In genomic region chr15:79807050-79807449, GRCm38 (mm10) we compare ENCODE assay signal across 20 mouse cellular contexts. TPM values are rescaled to one million over a fixed set of nuclear protein-coding genes. Genes with fewer than 3 reads are reported as not detected.
A peak's percentile ranks its signal among the peaks of the same experiment; 100 is the strongest.
DNase-seq lines count a peak whose midpoint lies in the region; ATAC-seq and TF ChIP-seq lines count a peak whose summit lies in the region.
"Had no signal": no experiment of that assay in that cellular context is flagged by ENCODE, and none has a peak within 500 bp of the region (broad histone marks: within the 10 kb centered on the region; RNA-seq: fewer than 3 reads in every experiment).

No protein-coding gene starts in this region.

- peaks cover 18% of the 10 kb centered on the region for H3K9me3 ChIP-seq in CH12.LX (replicated peaks; ENCODE audit: low read length)
- H3K9me3 ChIP-seq in liver, embryonic 12.5 days (replicated peaks), result no peaks in the 10 kb centered on the region
- H3K9me3 ChIP-seq: forebrain, embryonic 13.5 days; forebrain, embryonic 15.5 days had no signal

- no peak overlapping the region for H3K9ac ChIP-seq in CH12.LX (ENCODE audit: insufficient read depth, low read depth)
- no peak overlapping the region for H3K9ac ChIP-seq in liver, embryonic 12.5 days
- H3K9ac ChIP-seq: forebrain, embryonic 13.5 days; forebrain, embryonic 15.5 days; forebrain, postnatal 0 days had no signal

- TF ChIP-seq EP300 in CH12.LX (IDR thresholded peaks at IDR 0.05; ENCODE audit: low read length), result no peak

- dilution Hi-C loops in CH12.LX (cut with MboI; ENCODE audit: extremely low pct_ligation_motif_present, extremely low pct_unique_long_range_greater_than_20kb, low sequenced_read_pairs), result no loop called here

- TF ChIP-seq POLR2A in cerebellum, adult 2 months (IDR thresholded peaks at IDR 0.05; ENCODE audit: borderline replicate concordance, insufficient read depth, low read length), result no peak
- TF ChIP-seq POLR2A in CH12.LX (IDR thresholded peaks at IDR 0.05; ENCODE audit: low read depth, low read length), result no peak

- peak; percentile 54 for DNase-seq in cerebellum, adult 9-11 months
- no peak for DNase-seq in cerebellum, adult 2 months
- DNase-seq in cerebellum, postnatal 25 days, result peak; percentile 55 to 71
- no peak for DNase-seq in cerebellum, postnatal 36 days
- no peak for DNase-seq in CH12.LX (ENCODE audit: extremely low read depth)
- DNase-seq: adrenal gland, adult 8-10 months; adrenal gland, postnatal 14 days; adrenal gland, postnatal 36 days; cerebellum, adult 11 months; cerebellum, adult 9-10 months; forebrain, postnatal 0 days had no signal

- H3K27me3 ChIP-seq in cerebellum, adult 2 months (ENCODE audit: control insufficient read depth, insufficient read depth, low read length), result no peaks in the 10 kb centered on the region
- H3K27me3 ChIP-seq in CH12.LX (replicated peaks), result peaks cover 74% of the 10 kb centered on the region
- H3K27me3 ChIP-seq in liver, embryonic 12.5 days (replicated peaks), result peaks cover 99% of the 10 kb centered on the region

- peaks cover 41% of the 10 kb centered on the region for H3K4me1 ChIP-seq in cerebellum, adult 2 months (ENCODE audit: control insufficient read depth, insufficient read depth, low read length)
- H3K4me1 ChIP-seq in CH12.LX (ENCODE audit: control insufficient read depth in 1 of 2, insufficient read depth in 2 of 2), result peaks cover 0 to 13% of the 10 kb centered on the region in 2 experiments; a peak in 3 of 4 replicates
- H3K4me1 ChIP-seq in liver, embryonic 12.5 days, result peaks cover 15% of the 10 kb centered on the region; the same call in 1 of the 2 replicates

- 0 out of 2 replicates have a peak overlapping the region, but pooled peaks have one; percentile 69 for H3K4me2 ChIP-seq in CH12.LX (ENCODE audit: insufficient read depth, low read depth, poor library complexity, severe bottlenecking)
- no peak overlapping the region for H3K4me2 ChIP-seq in liver, embryonic 12.5 days
- H3K4me2 ChIP-seq: forebrain, embryonic 13.5 days; forebrain, embryonic 15.5 days had no signal

- no peak for TF ChIP-seq RAD21 in CH12.LX (IDR thresholded peaks at IDR 0.05; ENCODE audit: low read depth, low read length)

- no peak for ATAC-seq in liver, embryonic 12.5 days
- ATAC-seq: activated CD4-positive, CD25-positive, alpha-beta regulatory T cell, adult 4 months; forebrain, embryonic 13.5 days; forebrain, embryonic 15.5 days; forebrain, postnatal 0 days; Patski had no signal

- H3K79me2 ChIP-seq in CH12.LX (replicated peaks; ENCODE audit: control insufficient read depth, extremely low read depth, insufficient read depth, poor library complexity, severe bottlenecking), result no peaks in the 10 kb centered on the region

- in situ Hi-C loops in CH12.LX (cut with MboI; ENCODE audit: low pct_ligation_motif_present, low pct_unique_long_range_greater_than_20kb, low sequenced_read_pairs), result no loop called here

- no peaks in the 10 kb centered on the region for H3K36me3 ChIP-seq in CH12.LX (replicated peaks in 1 of 2; ENCODE audit: control insufficient read depth in 1 of 2, insufficient read depth in 1 of 2, low read length in 1 of 2)
- H3K36me3 ChIP-seq in liver, embryonic 12.5 days, result no peaks in the 10 kb centered on the region
- H3K36me3 ChIP-seq: forebrain, embryonic 15.5 days; G1E had no signal

- 11% methylated on average over 1 of the region's 1 CpGs for WGBS in cerebellum, adult 2 months
- WGBS in liver, embryonic 12.5 days (ENCODE audit: insufficient replicate concordance), result 19% methylated on average over 1 of the region's 1 CpGs

- H3K27ac ChIP-seq in cerebellum, adult 2 months (ENCODE audit: insufficient read depth, low read length), result no peak overlapping the region
- no peak overlapping the region for H3K27ac ChIP-seq in CH12.LX (ENCODE audit: insufficient read depth, low read depth)
- H3K27ac ChIP-seq in liver, embryonic 12.5 days, result no peak overlapping the region
- H3K27ac ChIP-seq: forebrain, embryonic 13.5 days; forebrain, embryonic 15.5 days had no signal

- no peak for TF ChIP-seq CTCF in cerebellum, adult 2 months (IDR thresholded peaks at IDR 0.05; ENCODE audit: borderline replicate concordance, insufficient read depth, low read depth, low read length)
- TF ChIP-seq CTCF in CH12.LX (conservative IDR thresholded peaks at IDR 0.05 in 1 of 2, IDR thresholded peaks at IDR 0.05 in 1 of 2; ENCODE audit: low read depth in 2 of 2, low read length in 2 of 2), result no peak

- H3K4me3 ChIP-seq in cerebellum, adult 2 months (replicated peaks; ENCODE audit: insufficient read depth, low read depth, low read length), result no peak overlapping the region
- H3K4me3 ChIP-seq in CH12.LX (replicated peaks in 1 of 3; ENCODE audit: low read depth in 2 of 3, low read length in 2 of 3, poor library complexity in 1 of 3), result no peak overlapping the region
- no peak overlapping the region for H3K4me3 ChIP-seq in liver, embryonic 12.5 days
- H3K4me3 ChIP-seq: forebrain, embryonic 13.5 days; forebrain, embryonic 15.5 days had no signal

TF ChIP-seq in CH12.LX, 34 proteins besides CTCF, POLR2A, EP300 and RAD21:
- TF ChIP-seq USF1 (IDR thresholded peaks at IDR 0.05; ENCODE audit: low read depth, low read length) (no peak), HCFC1 (IDR thresholded peaks at IDR 0.05; ENCODE audit: low read depth, low read length) (no peak), BHLHE40 (IDR thresholded peaks at IDR 0.05; ENCODE audit: low read depth, low read length) (no peak), MEF2A (IDR thresholded peaks at IDR 0.05; ENCODE audit: borderline replicate concordance, low read depth, low read length) (no peak), E2F4 (IDR thresholded peaks at IDR 0.05; ENCODE audit: insufficient replicate concordance, low read depth, low read length) (no peak), GABPA (IDR thresholded peaks at IDR 0.05; ENCODE audit: insufficient replicate concordance, low read depth, low read length) (no peak), SIN3A (IDR thresholded peaks at IDR 0.05; ENCODE audit: low read length) (no peak), ELF1 (IDR thresholded peaks at IDR 0.05; ENCODE audit: low read depth, low read length) (no peak), KAT2A (IDR thresholded peaks at IDR 0.05; ENCODE audit: insufficient replicate concordance, low read length) (no peak), MAFK (IDR thresholded peaks at IDR 0.05; ENCODE audit: insufficient replicate concordance, low read length) (no peak), MYC (IDR thresholded peaks at IDR 0.05; ENCODE audit: low read depth, low read length) (no peak), CHD2 (IDR thresholded peaks at IDR 0.05; ENCODE audit: low read length) (no peak), JUN (IDR thresholded peaks at IDR 0.05; ENCODE audit: insufficient read depth, low read depth, low read length) (no peak), ZC3H11A (IDR thresholded peaks at IDR 0.05; ENCODE audit: low read depth, low read length) (no peak), RCOR1 (conservative IDR thresholded peaks at IDR 0.05; ENCODE audit: low read depth, low read length) (no peak), IRF4 (IDR thresholded peaks at IDR 0.05; ENCODE audit: low read depth, low read length) (no peak)

RNA-seq across cellular contexts. Expression of gene Nptxr, which starts 2.5 kb away (rescaled TPM):
- 88.0 and 100 TPM in 2 replicates for polyA plus RNA-seq in cerebellum, adult 2 months (2012; rRNA removed)
- total RNA-seq in CH12.LX (2012; rRNA removed), result 0.92 and 2.1 TPM in 2 replicates
- 0.09 TPM in 1 of 2 replicates, not detected in the other for total RNA-seq in CH12.LX (2014; rRNA removed)
- 0.14 and 0.16 TPM in 2 replicates for polyA plus RNA-seq in CH12.LX (2012; ENCODE audit: insufficient read length, low read depth)
- polyA plus RNA-seq in liver, embryonic 12.5 days (2016; fragmentation: Nextera tagmentation; extraction: Ambion mirVana), result 0.24 and 0.31 TPM in 2 replicates

RNA-seq across cellular contexts. Expression of gene Npcd, which starts 27.0 kb away (rescaled TPM):
- 1.7 and 4.1 TPM in 2 replicates for polyA plus RNA-seq in cerebellum, adult 2 months (2012; rRNA removed)
- total RNA-seq in CH12.LX (2012; rRNA removed) (0.59 and 0.67 TPM in 2 replicates), CH12.LX (2014; rRNA removed) (not detected in 2 replicates)
- polyA plus RNA-seq in CH12.LX (2012; ENCODE audit: insufficient read length, low read depth), result not detected in 2 replicates
- not detected in 2 replicates for polyA plus RNA-seq in liver, embryonic 12.5 days (2016; fragmentation: Nextera tagmentation; extraction: Ambion mirVana)
- total RNA-seq: G1E had no signal
- polyA plus RNA-seq: activated CD4-positive, CD25-positive, alpha-beta regulatory T cell, adult 4 months; C2C12; embryonic facial prominence, embryonic 14.5 days; forebrain, embryonic 11.5 days; forebrain, embryonic 13.5 days; G1E had no signal

RNA-seq across cellular contexts. Expression of gene Cbx6, which starts 27.4 kb away (rescaled TPM):
- 183 TPM in 2 replicates for polyA plus RNA-seq in cerebellum, adult 2 months (2012; rRNA removed)
- 29.9 and 30.0 TPM in 2 replicates for total RNA-seq in CH12.LX (2012; rRNA removed)
- total RNA-seq in CH12.LX (2014; rRNA removed), result 10.0 and 11.1 TPM in 2 replicates
- polyA plus RNA-seq in CH12.LX (2012; ENCODE audit: insufficient read length, low read depth), result 38.1 and 40.7 TPM in 2 replicates
- polyA plus RNA-seq in liver, embryonic 12.5 days (2016; fragmentation: Nextera tagmentation; extraction: Ambion mirVana), result 11.2 and 11.7 TPM in 2 replicates

RNA-seq across cellular contexts. Expression of gene Dnal4, which starts 29.4 kb away (rescaled TPM):
- 55.1 and 56.7 TPM in 2 replicates for polyA plus RNA-seq in cerebellum, adult 2 months (2012; rRNA removed)
- 16.5 and 20.9 TPM in 2 replicates for total RNA-seq in CH12.LX (2012; rRNA removed)
- total RNA-seq in CH12.LX (2014; rRNA removed), result 11.3 and 11.7 TPM in 2 replicates
- 17.8 and 18.5 TPM in 2 replicates for polyA plus RNA-seq in CH12.LX (2012; ENCODE audit: insufficient read length, low read depth)
- 13.5 and 14.0 TPM in 2 replicates for polyA plus RNA-seq in liver, embryonic 12.5 days (2016; fragmentation: Nextera tagmentation; extraction: Ambion mirVana)

Comparison
In these comparisons a context has a peak if more than half of its experiments do, and no peak if none do; other contexts are left out.
1. DNase-seq: peak in cerebellum, adult 9-11 months (single experiment) and cerebellum, postnatal 25 days (2 of 2); none in cerebellum, adult 2 months (0 of 2), cerebellum, postnatal 36 days (0 of 2) and CH12.LX (single experiment).
2. RNA of gene Nptxr, which starts 2.5 kb away (polyA plus RNA-seq): 88.0 to 100 TPM in cerebellum, adult 2 months; 0.24 to 0.31 TPM in liver, embryonic 12.5 days and 0.14 to 0.16 TPM in CH12.LX; every median in the first group is over 10 times any median in the second.